Mouse (Mus musculus): ENCODE measurements around the gene Myef2.

- TF ChIP-seq POLR2A (IDR thresholded peaks at IDR 0.05; ENCODE audit: control insufficient read depth, low read depth, low read length) (no peak), CTCF (IDR thresholded peaks at IDR 0.05; ENCODE audit: control insufficient read depth, insufficient read depth, insufficient replicate concordance, low read depth, low read length) (no peak)
Measured at GRCm38 (mm10) chr2:125067373-125067772, 56.1 kb downstream of the Myef2 start.

All from testis, adult 2 months (tissue).